Mouse (Mus musculus): ENCODE data around the gene Ltbp4. TPM values are rescaled to one million over a fixed set of nuclear protein-coding genes. Genes with fewer than 3 reads are reported as not detected.

Gene Ltbp4
- polyA plus RNA-seq, 1 experiment from 2014 or later, result 6.1 TPM

DNA sequence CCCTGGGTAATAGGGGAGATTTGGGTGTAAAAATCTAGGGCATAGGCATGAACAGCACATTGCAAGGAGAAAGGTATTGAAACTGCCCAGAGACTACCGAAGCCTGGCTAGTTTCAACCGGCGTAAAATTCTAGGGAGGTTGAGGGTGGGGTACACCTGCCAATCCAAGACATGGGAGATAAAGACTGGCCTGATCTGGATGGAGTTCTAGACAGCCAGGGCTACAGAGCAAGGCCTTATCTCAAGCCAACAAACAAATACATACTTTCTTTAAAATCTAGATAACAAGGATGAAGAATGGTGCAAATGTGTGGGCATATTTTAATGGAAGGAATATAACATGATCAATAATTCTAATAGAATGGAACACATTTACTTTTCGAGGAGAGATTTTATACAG, 17.3 kb upstream of the Ltbp4 start:
- no peak for ATAC-seq (ENCODE audit: low FRiP score, low read depth)
- 48% methylated on average over 4 of the region's 4 CpGs for WGBS
- Histone ChIP-seq H3K27ac (no peak overlapping the region), H3K36me3 (peaks cover 35% of the 10 kb centered on the region), H3K9ac (peak overlapping the region; percentile 74; the same call in 1 of the 2 replicates), H3K4me1 (peaks cover 18% of the 10 kb centered on the region), H3K9me3 (no peaks in the 10 kb centered on the region), H3K27me3 (replicated peaks) (peaks cover 20% of the 10 kb centered on the region), H3K4me2 (replicated peaks) (peak overlapping the region; percentile 77), H3K4me3 (peak overlapping the region; percentile 69)

- Histone ChIP-seq H3K27ac (no peak overlapping the region), H3K4me1 (peaks cover 18% of the 10 kb centered on the region), H3K9me3 (no peaks in the 10 kb centered on the region), H3K27me3 (replicated peaks) (peaks cover 20% of the 10 kb centered on the region), H3K9ac (no peak overlapping the region; the same call in 1 of the 2 replicates), H3K4me2 (replicated peaks) (peak overlapping the region; percentile 77), H3K4me3 (peak overlapping the region; percentile 69; the same call in 1 of the 2 replicates), H3K36me3 (peaks cover 40% of the 10 kb centered on the region)
- ATAC-seq (ENCODE audit: low FRiP score, low read depth), result no peak
- 27% methylated on average over 6 of the region's 6 CpGs for WGBS
These were observed 16.7 kb upstream of the Ltbp4 start for GRCm38 (mm10) chr7:27354144-27354543.

GRCm38 (mm10) chr7:27345444-27345843, 8.0 kb upstream of the Ltbp4 start:
- Histone ChIP-seq H3K27ac (no peak overlapping the region), H3K4me3 (no peak overlapping the region), H3K9ac (no peak overlapping the region), H3K4me2 (replicated peaks) (no peak overlapping the region), H3K4me1 (no peaks in the 10 kb centered on the region), H3K9me3 (no peaks in the 10 kb centered on the region), H3K27me3 (replicated peaks) (no peaks in the 10 kb centered on the region), H3K36me3 (peaks cover 84% of the 10 kb centered on the region)
- ATAC-seq (ENCODE audit: low FRiP score, low read depth), result no peak
- 22% methylated on average over 6 of the region's 6 CpGs for WGBS

DNA sequence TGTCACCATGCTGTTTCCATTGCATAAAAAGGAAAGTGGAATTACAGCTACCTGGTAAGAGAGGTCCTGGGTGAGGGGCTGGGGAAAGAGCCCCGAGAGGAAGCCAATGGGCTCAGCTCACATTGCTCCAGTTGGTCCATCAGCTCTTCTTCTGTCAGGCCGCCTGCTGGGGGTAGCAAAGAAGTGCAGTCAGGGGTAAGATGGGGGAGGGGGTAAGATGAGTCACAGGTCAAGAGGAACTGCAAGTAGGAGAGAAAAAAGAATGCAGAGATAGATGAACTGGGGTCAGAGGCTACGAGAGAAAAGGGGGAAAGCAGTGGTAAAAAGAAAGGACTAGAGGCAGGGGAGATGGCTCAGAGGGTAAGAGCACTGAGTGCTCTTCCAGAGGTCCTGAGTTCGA, 5.1 kb upstream of the Ltbp4 start:
- H3K4me3 ChIP-seq, result no peak overlapping the region
- H3K4me2 ChIP-seq (replicated peaks), result no peak overlapping the region
- 43% methylated on average over 4 of the region's 4 CpGs for WGBS
- peaks cover 18% of the 10 kb centered on the region for H3K27me3 ChIP-seq (replicated peaks)
- H3K4me1 ChIP-seq, result peaks cover 11% of the 10 kb centered on the region
- H3K9me3 ChIP-seq, result no peaks in the 10 kb centered on the region
- H3K27ac ChIP-seq, result no peak overlapping the region
- no peak overlapping the region for H3K9ac ChIP-seq
- peaks cover 57% of the 10 kb centered on the region for H3K36me3 ChIP-seq
- ATAC-seq (ENCODE audit: low FRiP score, low read depth), result no peak

DNA sequence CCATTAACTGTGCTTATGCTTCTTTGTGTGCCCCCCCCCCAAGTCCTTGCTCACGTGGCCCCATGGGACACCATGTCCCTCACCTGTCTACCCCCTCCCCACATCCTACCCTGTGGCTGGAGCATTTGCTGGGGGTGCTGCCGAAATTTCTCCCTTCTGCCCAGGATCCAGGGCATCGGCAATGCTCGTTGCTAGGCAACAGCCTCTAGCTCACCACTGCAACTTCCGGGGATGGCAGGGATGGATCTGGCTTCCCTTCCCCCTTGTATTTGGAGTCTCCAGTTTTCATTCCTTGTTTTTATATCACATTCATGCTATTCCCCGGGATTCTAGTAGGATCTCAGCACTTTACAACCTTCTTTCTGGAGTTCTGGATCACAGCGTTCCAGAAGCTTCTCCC, 2.0 kb upstream of the Ltbp4 start:
- H3K4me2 ChIP-seq (replicated peaks), result peak overlapping the region; percentile 46
- H3K4me1 ChIP-seq, result peaks cover 28% of the 10 kb centered on the region
- H3K9me3 ChIP-seq, result no peaks in the 10 kb centered on the region
- no peak overlapping the region for H3K9ac ChIP-seq
- no peak overlapping the region for H3K27ac ChIP-seq
- peak overlapping the region; percentile 16; the same call in 1 of the 2 replicates for H3K4me3 ChIP-seq
- no peak for ATAC-seq (ENCODE audit: low FRiP score, low read depth)
- peaks cover 31% of the 10 kb centered on the region for H3K36me3 ChIP-seq
- peaks cover 36% of the 10 kb centered on the region for H3K27me3 ChIP-seq (replicated peaks)
- 22% methylated on average over 7 of the region's 7 CpGs for WGBS

DNA sequence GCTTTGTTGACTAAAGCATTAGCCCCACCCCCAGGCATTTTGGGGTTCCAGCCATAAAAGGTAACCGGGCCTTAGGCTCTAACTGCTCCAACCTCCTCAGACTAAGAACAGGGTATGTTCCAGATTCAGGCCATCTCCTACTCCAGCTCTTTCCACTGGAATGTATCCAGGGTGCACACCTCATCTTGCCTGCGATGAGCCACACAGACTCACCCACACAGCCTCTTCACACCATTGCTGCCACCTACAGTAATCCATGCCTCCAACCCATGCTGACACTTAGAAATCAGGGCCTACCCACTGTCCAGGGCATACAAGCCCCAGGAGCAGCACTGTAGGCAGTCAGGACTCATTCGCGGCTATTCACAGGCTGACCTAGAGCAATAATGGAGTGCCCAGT, 1.6 kb upstream of the Ltbp4 start:
- peak overlapping the region; percentile 46 for H3K4me2 ChIP-seq (replicated peaks)
- H3K36me3 ChIP-seq, result peaks cover 27% of the 10 kb centered on the region
- no peaks in the 10 kb centered on the region for H3K9me3 ChIP-seq
- WGBS, result 60% methylated on average over 4 of the region's 4 CpGs
- no peak overlapping the region for H3K9ac ChIP-seq
- H3K27me3 ChIP-seq (replicated peaks), result peaks cover 40% of the 10 kb centered on the region
- peaks cover 32% of the 10 kb centered on the region for H3K4me1 ChIP-seq
- ATAC-seq (ENCODE audit: low FRiP score, low read depth), result no peak
- peak overlapping the region; percentile 16; the same call in 1 of the 2 replicates for H3K4me3 ChIP-seq
- H3K27ac ChIP-seq, result no peak overlapping the region

GRCm38 (mm10) chr7:27335928-27336823, 1.3 kb downstream of the Ltbp4 start:
- H3K4me3 ChIP-seq, result peak overlapping the region; percentile 29
- H3K9me3 ChIP-seq, result no peaks in the 10 kb centered on the region
- H3K4me2 ChIP-seq (replicated peaks), result peak overlapping the region; percentile 75
- WGBS, result under 1% methylated on average over 47 of the region's 47 CpGs
- H3K9ac ChIP-seq, result peak overlapping the region; percentile 44
- peaks cover 2% of the 10 kb centered on the region for H3K36me3 ChIP-seq
- H3K27ac ChIP-seq, result no peak overlapping the region
- peaks cover 50% of the 10 kb centered on the region for H3K4me1 ChIP-seq
- peaks cover 69% of the 10 kb centered on the region for H3K27me3 ChIP-seq (replicated peaks)
- peak; percentile 83 for ATAC-seq (ENCODE audit: low FRiP score, low read depth)

- Histone ChIP-seq H3K9ac (no peak overlapping the region), H3K27me3 (replicated peaks) (peaks cover 79% of the 10 kb centered on the region), H3K4me2 (replicated peaks) (peak overlapping the region; percentile 85), H3K36me3 (no peaks in the 10 kb centered on the region), H3K4me1 (peaks cover 54% of the 10 kb centered on the region), H3K27ac (no peak overlapping the region), H3K9me3 (no peaks in the 10 kb centered on the region), H3K4me3 (no peak overlapping the region)
- 58% methylated on average over 14 of the region's 15 CpGs for WGBS
- no peak for ATAC-seq (ENCODE audit: low FRiP score, low read depth)
These were observed 2.3 kb downstream of the Ltbp4 start for GRCm38 (mm10) chr7:27335011-27335720.

- H3K9ac ChIP-seq, result no peak overlapping the region
- H3K27me3 ChIP-seq (replicated peaks), result peaks cover 85% of the 10 kb centered on the region
- H3K4me3 ChIP-seq, result peak overlapping the region; percentile 2; the same call in 1 of the 2 replicates
- H3K9me3 ChIP-seq, result no peaks in the 10 kb centered on the region
- H3K36me3 ChIP-seq, result no peaks in the 10 kb centered on the region
- peaks cover 55% of the 10 kb centered on the region for H3K4me1 ChIP-seq
- ATAC-seq (ENCODE audit: low FRiP score, low read depth), result no peak
- H3K4me2 ChIP-seq (replicated peaks), result peak overlapping the region; percentile 85
- H3K27ac ChIP-seq, result no peak overlapping the region
- 1% methylated on average over 32 of the region's 32 CpGs for WGBS
These were observed 3.0 kb downstream of the Ltbp4 start for GRCm38 (mm10) chr7:27334405-27334911.

GRCm38 (mm10) chr7:27333316-27333941, 4.1 kb downstream of the Ltbp4 start:
- under 1% methylated on average over 63 of the region's 77 CpGs for WGBS
- H3K4me1 ChIP-seq, result peaks cover 55% of the 10 kb centered on the region
- ATAC-seq (ENCODE audit: low FRiP score, low read depth), result no peak

DNA sequence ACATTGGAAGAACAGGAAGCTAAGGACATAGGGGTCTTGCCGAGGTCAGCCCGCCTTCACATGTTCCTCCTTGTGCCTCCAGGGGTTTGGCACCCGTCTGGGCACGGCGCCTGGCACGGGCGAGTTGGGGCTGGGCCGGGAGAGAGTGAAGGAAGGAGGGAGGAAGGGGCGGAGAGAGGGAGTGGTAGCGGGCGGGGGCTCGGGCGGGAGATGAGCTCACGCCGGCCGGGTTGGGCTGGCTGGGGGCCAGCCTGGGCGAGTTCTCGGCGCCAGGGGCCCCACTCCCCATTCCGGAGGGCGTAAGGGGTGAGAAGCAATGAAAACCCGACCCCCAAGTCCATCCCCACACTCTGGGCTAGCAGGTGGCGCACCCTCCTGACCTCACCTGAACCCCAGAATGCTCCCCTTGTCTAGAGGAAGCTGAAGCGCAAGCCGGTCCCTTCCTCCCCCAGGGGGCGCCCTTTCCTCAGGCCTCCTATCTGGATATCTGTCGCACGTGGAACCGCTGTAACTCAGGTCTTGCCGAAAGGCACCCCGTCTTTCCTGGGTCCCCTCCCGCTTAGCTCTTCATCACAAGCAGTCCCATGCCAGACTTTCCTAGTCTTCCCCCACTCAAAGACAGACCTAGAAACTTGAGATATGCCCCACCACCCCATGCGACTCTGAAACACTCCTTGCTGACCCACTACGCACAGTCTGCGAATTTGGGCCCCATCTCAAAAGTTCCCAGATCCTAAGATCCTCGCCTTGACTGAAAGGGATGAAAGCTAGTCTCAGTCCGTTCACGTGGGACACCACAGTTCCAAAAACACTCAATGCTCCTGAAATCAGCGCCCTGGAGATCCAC, 4.9 kb downstream of the Ltbp4 start:
- no peaks in the 10 kb centered on the region for H3K36me3 ChIP-seq
- H3K27me3 ChIP-seq (replicated peaks), result peaks cover 87% of the 10 kb centered on the region
- peak overlapping the region; percentile 85 for H3K4me2 ChIP-seq (replicated peaks)
- H3K4me3 ChIP-seq, result peak overlapping the region; percentile 43; the same call in 1 of the 2 replicates
- WGBS, result 2% methylated on average over 31 of the region's 39 CpGs
- H3K9ac ChIP-seq, result 0 out of 2 replicates have a peak overlapping the region, but pooled peaks have one; percentile 51
- no peaks in the 10 kb centered on the region for H3K9me3 ChIP-seq
- no peak overlapping the region for H3K27ac ChIP-seq
- peaks cover 51% of the 10 kb centered on the region for H3K4me1 ChIP-seq
- ATAC-seq (ENCODE audit: low FRiP score, low read depth), result no peak

More at GRCm38 (mm10) chr7:27333316-27333941, 4.1 kb downstream of the Ltbp4 start:
- Histone ChIP-seq H3K4me2 (replicated peaks) (peak overlapping the region; percentile 85), H3K9me3 (no peaks in the 10 kb centered on the region), H3K27me3 (replicated peaks) (peaks cover 87% of the 10 kb centered on the region), H3K27ac (no peak overlapping the region), H3K4me3 (peak overlapping the region; percentile 43), H3K36me3 (no peaks in the 10 kb centered on the region), H3K9ac (peak overlapping the region; percentile 51)

Measured in neural tube, embryonic 12.5 days (tissue).